Mouse (Mus musculus): ENCODE measurements around the gene Nlk.
A peak's percentile ranks its signal among the peaks of the same experiment; 100 is the strongest.
"Not testable (repeated sequence)": the region's sequence is repeated elsewhere in the genome, so short reads cannot be mapped to it uniquely, and the experiment has no call there.

Gene Nlk

DNA sequence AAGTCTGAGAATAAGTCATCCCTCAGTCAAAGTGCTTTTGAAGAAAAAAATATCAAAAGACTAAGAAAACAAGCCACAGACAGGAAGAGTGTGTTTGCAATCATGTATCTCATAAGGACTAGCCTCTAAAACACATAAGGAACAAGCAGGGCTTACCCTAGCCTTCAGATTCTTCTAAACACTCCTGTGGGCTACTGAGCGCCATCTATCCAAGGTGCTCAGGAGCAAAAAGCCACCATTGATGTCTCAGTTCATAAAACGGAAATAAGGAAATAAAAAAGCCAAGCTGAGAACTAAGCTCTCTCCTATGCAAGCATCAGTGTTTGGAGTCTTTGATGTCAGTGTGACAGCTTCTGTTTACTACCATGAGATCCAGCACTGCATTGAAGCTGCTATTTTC is 18.4 kb downstream of the Nlk start:
- no peak for DNase-seq

DNA sequence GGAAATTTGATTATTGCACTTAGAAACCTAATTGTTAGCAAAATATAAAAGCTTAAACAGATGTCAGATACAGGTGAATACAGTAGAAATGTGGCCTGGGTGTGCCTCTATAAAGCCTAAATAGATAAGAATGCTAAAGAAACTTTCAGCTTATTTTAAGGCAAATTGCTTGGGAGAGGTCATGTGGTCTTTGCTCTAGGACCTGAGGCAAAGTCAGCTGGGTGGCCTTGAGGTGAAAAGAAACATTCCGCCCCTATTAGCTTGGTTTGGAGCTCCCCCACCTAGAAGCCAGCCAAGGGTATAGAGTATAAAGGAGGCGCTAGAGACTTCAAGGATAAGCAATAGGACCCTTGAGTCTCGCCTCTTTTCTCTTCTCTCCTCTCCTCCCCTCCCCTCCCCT is 28.5 kb downstream of the Nlk start:
- DNase-seq: no peak

DNA sequence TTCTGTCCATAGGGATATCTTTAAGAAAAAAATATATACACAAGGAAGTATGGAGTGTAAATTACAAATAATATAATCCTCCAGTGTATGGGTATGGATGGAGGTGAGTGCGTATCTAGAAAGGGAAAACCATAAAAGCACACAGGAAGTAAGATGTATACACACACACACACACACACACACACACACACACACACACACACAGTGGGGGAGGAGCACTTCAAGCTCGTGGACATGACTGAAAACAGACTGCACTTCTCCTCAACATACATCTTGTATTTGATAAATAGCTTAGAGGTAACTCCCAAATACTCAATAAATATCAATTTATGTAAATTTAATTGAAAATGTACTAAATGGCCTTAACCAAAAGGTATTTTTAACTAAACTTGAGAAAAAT is 32.3 kb downstream of the Nlk start:
- DNase-seq: no peak

- no peak for DNase-seq
These were observed 33.3 kb downstream of the Nlk start for GRCm38 (mm10) chr11:78663916-78664315.

- no peak for DNase-seq
These were observed 48.0 kb downstream of the Nlk start for GRCm38 (mm10) chr11:78649143-78649542.

DNA sequence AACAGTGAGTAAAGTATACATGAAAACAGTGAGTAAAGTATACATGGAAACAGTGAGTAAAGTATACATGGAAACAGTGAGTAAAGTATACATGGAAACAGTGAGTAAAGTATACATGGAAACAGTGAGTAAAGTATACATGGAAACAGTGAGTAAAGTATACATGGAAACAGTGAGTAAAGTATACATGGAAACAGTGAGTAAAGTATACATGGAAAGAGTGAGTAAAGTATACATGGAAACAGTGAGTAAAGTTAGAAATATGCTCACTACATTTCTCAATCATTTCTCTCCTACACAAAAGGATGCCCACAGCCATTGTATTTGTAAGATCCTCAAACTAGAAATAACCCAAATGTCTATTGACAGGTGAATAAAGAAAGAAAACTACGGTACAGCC is 48.8 kb downstream of the Nlk start:
- DNase-seq: not testable (repeated sequence)

DNA sequence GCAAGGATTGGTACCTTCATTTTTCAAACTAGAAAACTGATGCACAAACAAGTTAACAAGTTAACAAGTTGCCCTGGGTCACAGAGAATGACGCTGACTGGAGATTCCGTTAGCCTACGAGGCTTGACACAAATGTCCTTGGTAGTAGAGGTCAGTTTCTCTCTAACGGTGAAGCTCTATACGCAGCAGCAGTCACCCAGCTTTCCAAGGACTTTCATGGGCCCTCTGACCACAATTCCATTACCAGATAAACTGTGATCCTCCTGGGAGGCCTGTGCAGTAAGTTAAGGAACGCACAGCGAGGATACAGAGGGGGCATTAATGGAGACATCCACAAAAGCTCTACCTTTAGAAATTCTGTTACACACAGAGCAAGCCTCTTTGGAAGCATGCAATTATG is 53.4 kb downstream of the Nlk start:
- DNase-seq: no peak

- no peak for DNase-seq
These were observed 55.0 kb downstream of the Nlk start for GRCm38 (mm10) chr11:78642151-78642550.

- DNase-seq: no peak
These were observed 56.1 kb downstream of the Nlk start for GRCm38 (mm10) chr11:78641088-78641487.

GRCm38 (mm10) chr11:78632782-78633181 is 64.4 kb downstream of the Nlk start:
- DNase-seq: no peak

- DNase-seq: peak in 1 of 2 experiments; percentile 14
These were observed 68.3 kb downstream of the Nlk start for GRCm38 (mm10) chr11:78628871-78629270.

- DNase-seq: no peak
These were observed 72.8 kb downstream of the Nlk start for GRCm38 (mm10) chr11:78624377-78624776.

GRCm38 (mm10) chr11:78621926-78622325 is 75.2 kb downstream of the Nlk start:
- no peak for DNase-seq

- DNase-seq: no peak
These were observed 77.0 kb downstream of the Nlk start for GRCm38 (mm10) chr11:78620179-78620578.

DNA sequence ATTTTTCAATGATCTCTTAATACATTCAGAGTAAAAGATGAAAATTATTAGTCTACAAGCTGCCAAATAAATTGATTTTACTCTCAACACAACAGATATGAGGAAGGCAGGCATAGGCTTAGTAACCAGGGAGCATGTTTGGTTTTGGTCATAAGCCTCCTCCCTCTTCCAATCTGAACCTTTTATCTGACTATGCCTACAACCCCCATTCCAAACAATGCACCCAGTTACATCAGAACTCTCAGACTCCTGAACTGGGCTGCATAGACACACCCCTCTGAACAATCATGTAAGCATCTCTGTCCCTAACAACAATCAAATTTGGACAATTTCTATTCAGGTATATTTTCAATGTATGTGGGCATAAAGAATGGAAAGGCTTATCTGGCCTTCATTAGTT is 85.9 kb downstream of the Nlk start:
- no peak for DNase-seq

- no peak for DNase-seq
These were observed 87.5 kb downstream of the Nlk start for GRCm38 (mm10) chr11:78609657-78610056.

DNA sequence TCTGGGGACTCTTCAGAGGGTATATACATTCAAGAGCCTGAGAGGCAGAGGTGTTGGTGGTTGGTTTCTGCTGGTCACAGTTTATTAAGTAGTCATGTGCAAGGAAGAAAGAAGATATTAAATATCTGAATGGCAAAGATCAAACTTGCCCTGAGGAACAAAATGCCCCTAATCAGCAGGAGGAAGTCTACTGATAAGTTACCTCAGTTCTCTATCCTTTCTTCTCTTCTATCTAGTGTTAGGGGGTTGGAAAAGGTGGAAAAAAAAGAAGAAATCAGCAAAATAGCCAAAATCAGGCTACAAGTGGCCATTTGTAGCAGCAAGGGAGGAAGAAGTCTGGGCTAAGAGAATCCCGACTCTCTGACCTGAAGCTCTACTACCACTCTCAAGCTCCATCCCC is 92.3 kb downstream of the Nlk start:
- no peak for DNase-seq

DNA sequence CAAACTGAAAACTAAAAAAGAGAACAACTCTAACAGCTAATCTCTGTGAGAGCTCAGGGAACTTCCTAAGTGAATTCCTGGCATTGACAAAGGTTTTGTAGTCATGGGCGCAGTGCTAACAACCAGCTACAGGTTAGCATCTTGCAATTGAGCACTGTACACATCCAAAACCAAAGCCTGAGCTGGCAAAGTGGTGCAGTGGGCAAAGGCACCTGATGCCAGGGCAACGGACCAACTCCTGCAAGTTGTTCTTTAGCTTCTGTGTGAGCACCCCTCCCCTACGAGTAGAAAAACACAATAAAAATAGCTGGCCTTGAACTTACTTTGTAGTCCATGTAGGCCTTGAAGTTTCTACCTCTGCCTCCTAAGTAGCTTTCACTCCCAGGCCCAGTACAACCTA is 94.4 kb downstream of the Nlk start:
- DNase-seq: no peak

DNA sequence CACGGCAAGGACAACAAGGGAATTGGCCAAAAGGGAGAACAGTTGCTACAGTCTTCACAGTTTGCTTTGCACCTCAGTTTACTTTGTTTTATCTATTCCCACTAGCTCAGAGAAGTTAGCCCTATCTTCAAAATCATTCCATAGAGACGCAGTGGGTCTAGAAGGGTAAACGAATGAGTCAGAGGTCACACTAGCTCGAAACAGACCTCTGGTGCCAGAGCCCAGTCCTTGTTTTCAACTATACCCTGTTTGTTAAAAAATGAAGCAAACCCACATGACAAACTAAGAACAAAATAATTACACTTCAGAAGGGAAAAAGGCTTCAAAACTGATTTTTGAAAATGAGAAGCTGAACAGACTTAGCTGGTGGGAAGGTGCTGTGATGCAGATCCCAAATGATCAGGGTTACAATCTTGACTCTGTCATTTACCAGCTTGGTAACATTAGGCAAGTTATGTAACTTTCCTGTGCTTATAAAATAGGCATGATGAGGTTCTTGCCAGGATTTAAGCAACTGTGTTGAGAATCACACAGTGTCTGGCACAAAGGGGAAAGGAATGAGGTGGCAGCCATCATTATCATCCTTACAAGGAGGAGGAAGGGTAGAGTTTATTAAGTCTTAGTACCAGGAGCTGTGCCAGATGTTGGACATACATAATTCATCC is 96.1 kb downstream of the Nlk start:
- DNase-seq: no peak

GRCm38 (mm10) chr11:78600496-78600895 is 96.7 kb downstream of the Nlk start:
- DNase-seq: no peak

GRCm38 (mm10) chr11:78600051-78600450 is 97.1 kb downstream of the Nlk start:
- DNase-seq: peak in 1 of 2 experiments; percentile 10

GRCm38 (mm10) chr11:78598763-78599415 is 98.3 kb downstream of the Nlk start:
- no peak for DNase-seq

DNA sequence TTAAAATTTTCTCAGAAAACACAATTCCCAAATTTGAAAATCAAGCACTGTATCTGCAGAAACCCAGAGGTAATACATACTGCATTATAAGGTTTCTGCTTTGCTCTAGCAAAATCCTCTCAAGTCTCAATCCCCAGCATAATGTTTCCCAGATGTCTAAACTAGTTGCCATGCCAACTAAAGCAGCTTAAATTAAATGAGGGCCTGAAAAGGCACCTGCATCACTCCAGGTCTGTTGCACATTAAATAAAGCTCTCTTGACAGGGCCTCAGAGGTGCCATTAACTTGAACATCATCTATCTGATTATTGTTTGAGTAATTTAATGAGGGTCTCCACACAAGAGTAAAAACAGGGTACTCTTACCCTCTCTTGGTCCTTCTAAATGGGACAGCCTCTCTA is 100.4 kb downstream of the Nlk start:
- DNase-seq: no peak

GRCm38 (mm10) chr11:78595773-78596172 is 101.4 kb downstream of the Nlk start:
- DNase-seq: no peak

All from kidney, adult 8-10 months (tissue).